Mouse (Mus musculus) kidney, postnatal 4 days (tissue): ENCODE data around the gene Dtd1.

Experiments
- DNase-seq, 2 experiments: peaks; one replicate each; pipeline ENCODE4 v3.0.0; 2021; ENCODE audit warnings: mixed read lengths in 2 of 2

Gene Dtd1

DNA sequence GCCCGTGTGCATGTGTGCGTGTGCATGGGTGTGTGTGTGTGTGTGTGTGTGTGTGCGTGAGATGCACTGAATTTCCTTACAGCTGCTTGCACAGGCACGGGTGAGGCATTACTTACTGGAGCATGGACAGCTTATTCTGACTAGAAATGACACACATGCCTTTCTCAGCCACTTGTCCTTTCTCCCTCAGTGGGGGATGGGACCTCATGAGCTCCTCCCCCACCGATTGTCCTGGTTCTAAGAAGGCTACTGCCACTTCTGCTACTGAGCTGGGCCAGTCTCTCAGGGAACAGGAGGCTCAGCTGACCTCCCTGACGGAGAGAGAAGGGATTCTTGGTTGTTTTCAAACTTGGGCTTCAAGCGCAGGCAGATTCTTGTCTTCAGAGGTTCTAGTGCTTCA is 40.4 kb downstream of the Dtd1 start:
- DNase-seq, result no peak

DNA sequence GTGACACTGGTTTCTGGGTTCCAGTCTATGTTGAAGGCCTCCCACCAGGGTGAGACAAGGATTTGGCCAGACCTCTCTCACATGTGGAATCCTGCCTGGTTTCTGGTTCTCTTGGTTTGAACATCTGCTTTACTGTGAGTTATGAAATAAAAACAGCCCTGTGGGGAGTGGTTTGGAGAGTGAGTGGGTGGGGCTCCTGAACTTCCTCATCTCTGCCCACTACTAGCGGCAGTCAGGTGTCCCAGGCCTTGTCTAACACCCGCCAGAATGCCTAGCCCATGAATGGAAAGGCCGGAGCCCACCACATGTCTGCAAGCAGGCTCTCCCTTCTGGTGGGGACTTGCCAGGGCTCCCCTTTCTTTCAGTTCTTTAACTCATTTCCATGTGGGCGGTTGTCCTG is 42.3 kb downstream of the Dtd1 start:
- no peak for DNase-seq

DNA sequence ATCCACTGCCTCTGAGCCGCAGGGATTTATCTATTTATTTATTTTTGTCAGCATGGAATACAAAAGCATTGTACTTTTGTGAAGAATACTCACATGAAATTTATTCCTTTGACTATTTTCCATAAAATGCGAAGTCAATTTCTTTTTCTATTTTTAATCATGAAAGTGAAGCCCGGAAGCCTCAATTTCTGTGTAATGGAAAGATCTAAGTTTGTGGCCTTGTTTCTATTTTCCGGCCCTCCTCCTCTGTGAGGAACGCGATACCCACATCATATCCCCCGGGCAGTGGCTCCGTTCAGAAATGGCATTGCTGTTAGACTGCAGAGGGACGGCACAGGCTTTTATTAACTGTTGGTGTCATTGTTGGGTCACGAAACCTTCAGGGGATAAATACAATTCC is 46.7 kb downstream of the Dtd1 start:
- DNase-seq, result no peak

DNA sequence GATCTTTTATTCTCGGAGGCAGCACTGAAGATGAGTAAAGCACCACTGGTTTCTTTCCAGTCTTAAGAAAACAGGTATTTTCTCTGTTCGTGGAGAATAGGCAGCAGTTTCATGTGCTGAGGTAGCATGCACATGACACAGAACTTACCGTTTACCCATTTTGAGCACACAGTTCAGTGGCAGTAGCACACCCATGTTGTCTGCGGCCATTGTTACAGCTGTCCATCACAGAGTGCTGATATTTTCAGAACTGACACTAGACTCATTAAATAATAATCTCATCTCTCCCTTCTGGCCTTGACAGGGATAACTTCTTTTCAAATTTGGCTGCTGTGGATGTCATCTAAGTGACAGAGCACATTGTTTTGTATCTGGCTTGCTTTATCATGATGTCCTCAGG is 47.5 kb downstream of the Dtd1 start:
- no peak for DNase-seq

DNA sequence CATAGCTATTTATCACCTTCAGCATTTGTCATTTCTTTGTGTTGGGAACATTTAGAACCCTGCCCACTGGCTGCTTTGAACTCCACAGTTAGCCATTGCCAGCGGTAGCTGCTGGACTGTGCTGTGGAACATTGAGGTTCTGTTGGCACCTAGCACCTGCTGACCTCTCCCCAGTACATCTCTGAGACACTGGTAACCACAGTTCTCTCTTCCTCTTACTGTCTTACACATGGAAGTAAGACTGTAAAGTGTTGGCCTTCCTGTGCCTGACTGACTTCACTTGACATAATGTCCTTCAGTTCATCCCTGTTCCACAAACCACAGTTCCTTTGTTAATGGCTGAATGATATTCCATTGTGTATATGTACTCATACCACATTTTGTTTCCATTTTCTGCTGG is 50.3 kb downstream of the Dtd1 start:
- DNase-seq, result no peak

DNA sequence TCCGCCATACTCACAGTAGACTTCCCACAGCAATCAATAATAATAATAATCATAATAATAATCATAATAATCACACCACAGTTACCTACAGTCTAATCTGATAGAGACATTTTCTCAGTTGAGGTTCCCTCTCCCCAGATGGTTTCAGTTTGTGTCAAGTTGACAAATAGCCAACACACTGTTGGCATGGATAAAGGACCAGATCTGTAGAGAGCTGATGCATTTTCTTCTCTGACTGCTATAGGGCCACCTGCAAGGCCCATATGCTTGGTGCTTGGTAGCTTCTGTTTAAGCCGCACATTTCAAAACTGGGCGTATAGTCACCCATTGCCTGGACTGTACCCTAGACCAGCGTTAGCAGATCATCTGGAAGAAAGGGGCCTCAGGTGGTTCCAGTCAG is 53.1 kb downstream of the Dtd1 start:
- DNase-seq, result no peak

DNA sequence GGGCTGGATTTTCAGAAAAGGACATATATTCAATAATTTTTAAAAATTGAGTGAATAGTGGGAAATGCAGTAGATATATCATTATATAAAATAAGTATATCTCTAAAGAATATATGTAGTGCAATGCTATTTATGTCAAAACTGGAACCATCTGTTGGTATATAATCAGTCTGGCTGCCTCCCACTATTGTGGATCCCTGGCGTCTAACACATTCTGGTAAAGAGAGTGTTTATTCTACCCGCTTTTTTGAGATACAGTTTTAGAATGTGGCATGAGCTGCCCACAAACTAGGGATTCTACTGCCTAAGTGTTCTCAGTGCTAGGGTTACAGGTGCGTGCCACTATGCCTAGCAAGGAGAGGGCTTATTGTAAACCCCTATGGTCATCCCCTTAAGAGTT is 55.6 kb downstream of the Dtd1 start:
- no peak for DNase-seq

DNA sequence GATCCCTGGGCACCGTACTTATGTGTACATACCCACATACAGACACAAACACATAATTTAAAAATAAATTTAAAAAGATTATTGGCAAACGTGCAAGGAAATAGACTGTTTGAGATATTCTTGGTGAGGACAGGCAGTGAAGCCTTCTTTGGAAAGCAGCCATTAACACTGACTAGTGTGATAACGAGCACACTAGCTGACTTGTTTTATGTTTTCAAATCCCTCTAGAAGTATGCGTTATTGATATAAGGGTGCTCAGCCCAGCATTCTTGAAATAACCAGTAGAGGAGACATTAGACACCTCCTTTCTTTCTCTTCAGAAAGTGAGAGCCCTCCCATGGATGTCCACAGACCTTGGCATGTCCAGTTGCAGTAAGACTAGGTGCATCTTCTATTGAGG is 68.8 kb downstream of the Dtd1 start:
- no peak for DNase-seq

DNA sequence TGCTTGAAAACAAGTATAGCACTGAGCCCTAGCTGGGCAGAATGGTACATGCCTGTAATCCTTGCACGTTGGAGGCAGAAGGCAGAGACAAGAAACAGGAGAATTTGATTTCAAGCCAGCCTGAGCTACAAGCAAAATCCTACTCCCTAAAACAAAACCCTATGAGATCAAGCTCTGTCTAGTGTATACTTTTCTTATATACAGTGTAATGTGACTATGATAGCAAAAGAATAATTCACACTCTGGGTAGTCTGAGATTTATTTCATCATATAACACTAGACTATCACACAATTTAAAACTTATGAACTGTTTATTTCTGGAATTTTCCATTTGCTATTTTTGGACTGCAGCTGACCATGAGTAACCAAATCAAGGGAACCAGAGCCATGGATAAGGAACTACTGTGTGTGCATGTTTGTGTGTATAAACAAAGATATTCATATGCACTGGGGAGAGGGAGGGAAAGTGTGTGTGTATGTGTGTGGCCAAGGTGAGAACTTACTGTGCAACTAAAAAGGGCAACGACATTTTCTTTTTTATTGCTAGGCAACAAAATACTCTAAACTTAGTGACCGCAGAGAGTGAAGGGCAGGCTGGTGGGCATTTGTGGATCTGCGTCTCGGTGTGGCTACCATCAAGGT is 70.7 kb downstream of the Dtd1 start:
- DNase-seq, result no peak

DNA sequence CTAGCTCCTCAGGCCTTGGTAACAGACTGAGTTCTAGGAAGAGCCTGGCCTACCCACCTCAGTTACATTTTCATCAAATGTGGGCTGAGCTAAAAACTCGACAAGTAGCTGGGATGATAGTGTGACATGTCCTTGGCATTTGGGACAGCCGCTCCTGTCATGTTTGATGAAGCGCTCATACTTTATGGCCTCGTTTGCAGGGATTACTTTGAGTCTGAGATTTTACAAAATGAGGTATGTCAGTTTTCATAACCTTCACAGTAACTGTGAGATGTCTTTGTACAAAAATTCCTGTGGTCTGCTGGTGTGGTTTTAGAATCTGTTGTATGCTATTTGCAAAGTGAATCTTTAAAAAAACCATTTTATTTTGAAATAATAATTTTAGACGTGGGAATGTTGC is 72.7 kb downstream of the Dtd1 start:
- no peak for DNase-seq

DNA sequence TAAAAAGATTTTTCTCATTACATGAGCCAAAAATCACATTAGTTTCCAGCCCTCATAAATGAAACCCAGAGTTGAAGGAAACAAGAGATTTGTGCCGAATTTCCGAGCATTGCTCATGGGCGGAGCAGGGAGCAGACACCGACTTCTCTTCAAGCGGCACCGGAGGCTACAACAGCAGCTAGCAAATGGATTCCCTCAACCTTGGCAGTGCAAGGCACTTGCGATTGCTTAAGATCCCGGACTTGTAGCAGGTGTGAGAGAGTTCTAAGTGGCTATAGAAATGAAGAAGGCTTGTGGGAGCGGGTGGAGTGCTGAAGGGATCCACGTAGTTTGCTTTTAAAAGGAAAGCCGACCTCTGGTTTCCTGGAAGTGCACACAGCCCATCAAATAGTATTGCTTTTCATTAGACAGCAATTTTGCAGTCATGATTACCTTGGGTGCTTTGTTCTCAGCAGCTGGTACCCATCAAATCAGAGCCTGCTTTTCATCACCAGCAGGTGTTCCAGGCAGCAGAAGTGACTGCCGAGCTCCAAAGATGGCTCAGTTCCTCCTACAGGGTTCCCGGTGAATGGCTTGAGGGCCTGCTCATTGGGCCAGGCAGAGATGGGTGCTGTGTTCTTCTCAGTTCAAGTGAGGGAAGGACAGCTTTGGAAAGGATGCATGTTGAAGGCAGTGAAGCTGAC is 77.0 kb downstream of the Dtd1 start:
- peak; percentile 15 to 37 for DNase-seq

DNA sequence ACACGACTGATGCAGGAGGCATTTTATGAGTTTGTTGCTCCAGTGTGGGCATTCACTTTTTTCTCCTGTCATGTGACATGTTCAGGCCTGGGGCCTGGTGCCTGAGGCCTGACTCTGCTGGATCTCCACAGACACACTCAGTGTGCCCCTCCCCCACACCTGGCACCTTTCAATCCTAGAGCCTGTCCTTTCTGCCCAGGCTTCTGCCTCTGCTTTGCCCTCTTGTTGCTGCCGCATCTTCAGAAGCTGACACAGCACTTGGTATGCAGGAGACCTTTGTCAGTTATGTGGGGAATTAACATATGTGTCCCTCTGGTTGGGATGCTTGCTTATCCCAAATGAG is 77.5 kb downstream of the Dtd1 start:
- no peak for DNase-seq

DNA sequence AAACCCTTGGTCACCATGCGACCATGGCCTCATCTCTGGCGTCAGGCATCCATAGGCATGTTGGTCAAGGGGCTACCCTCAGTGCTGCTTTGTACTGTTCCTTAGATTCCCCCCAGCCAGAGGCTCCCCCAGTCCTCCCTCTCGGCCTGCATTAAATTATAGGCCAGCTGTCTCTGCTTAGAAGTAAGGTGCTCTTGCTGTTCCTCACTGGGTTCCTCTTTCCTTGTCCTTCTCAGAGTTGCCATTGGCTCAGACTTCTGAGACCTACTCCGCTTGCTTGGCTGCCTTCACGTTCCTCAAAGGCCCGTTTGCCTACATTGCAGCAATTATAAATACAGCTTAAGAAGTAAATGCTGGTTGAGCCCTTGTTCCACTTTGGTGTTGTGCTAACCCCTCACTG is 79.1 kb downstream of the Dtd1 start:
- DNase-seq, result no peak

DNA sequence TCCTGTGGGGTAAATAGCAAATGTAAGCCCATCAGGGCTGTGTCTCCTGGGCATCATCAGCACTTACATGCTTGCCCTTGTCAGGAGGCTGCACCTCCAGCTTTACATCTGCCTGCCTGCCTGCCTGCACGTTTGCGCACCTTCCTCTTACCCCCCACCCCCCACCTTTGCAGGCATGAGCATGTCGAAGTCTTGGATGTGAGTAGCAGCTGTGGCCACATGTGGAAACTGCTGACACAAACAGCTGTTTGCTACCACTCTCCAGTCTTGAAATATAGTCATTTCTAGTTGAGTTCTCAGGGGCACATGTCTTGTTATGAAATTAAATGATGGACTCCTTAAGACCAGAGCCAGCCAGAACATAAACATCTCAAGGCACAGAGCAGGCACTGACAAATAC is 79.7 kb downstream of the Dtd1 start:
- DNase-seq, result no peak

DNA sequence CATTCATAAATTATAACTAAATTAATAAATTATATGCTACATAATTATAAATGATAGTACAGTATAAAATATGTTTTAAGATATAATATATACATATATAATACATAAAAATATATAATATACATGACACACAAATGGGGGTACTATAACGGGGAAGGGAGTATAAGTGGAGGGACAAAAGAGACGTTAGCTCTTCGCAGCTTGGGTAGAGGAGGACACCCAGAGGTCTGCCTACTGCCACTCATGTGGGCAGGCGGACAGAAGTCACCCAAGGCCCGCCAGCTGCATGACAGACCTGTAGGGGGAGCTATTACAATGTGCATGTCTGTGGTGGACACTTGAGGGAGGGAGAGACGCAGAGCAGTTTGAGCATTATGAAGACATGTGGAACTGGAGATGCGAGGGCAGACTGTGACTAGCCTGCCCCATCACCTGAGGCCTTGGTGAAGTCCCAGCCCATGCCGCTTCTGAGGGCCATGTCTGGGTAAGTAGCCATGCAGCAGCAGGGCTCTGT is 92.6 kb downstream of the Dtd1 start:
- peak in 1 of 2 experiments; percentile 18 for DNase-seq

DNA sequence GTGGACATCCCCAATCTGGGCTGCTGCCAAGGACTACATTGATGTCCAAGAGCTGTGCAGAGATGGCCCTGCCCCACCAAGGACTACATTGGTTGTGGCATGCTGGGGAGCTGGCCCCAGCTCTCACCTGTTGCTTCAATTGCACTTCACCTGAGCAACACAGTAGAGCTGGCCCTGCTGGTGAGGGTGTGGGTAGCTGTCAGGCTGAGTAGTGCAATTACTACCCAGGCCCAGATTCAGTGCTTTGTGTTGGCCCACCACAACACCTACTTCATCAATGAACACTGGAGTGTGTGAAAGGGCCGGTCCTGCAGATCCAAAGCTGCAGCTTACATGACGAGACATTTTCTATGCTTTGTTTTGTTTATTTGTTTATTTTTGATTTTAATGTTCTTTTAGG is 93.1 kb downstream of the Dtd1 start:
- no peak for DNase-seq

DNA sequence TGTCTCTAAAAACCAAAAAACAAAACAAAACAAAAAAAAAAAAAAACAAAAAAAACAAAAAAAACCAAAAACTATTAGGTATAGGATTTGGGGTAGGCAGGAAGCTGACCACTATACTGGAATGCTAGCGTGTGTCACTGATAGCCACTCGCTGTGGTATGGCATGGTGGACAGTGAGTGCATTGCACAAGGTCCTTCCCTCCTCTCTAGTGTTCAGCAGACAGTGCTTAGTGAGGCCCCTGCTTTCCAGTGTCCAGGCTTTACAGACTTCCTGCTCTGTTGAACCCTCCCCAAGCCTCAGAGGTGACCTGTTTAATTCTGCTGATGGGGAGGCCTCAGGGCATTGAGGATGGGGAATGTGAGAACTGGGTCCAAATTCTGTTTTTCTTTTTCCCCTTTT is 95.2 kb downstream of the Dtd1 start:
- no peak for DNase-seq

DNA sequence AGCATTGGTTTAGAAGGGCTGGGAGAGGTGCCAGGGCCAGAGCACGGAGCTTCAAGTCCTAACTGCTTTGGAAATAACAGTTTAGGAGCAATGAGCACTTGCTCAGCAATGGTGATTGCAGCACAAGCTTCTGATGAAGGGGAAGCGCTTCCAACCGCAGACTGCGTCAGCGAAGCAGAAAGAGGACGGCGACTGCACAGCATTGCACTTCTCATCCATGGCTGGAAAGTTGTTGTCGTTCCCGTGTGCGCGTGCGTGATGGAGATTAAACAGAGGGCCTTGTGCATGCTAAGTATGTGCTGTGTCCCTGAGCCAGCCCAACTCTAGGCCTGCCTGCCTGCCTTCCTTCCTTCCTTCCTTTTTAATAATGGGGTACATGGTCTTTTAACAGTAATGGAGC is 98.3 kb downstream of the Dtd1 start:
- no peak for DNase-seq

DNA sequence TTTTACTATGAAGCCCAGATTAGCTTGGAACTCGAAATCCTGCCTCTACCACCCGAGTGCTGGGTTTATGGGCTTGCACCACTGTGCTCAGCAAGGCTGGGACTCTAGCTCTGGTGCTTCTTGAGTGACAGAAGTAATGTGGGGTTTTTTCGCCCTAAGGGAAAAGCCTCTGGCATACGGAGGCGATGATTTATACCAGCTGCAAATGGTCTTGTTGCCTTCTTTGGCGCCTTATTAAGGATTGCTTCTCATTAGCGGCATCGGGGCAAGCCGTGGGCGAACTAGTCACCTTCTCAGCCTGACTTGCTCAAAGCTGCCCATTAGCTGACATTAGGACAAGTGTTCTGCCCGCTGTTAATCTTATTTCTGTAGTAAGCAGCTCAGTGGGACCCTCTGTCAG is 100.9 kb downstream of the Dtd1 start:
- no peak for DNase-seq

DNA sequence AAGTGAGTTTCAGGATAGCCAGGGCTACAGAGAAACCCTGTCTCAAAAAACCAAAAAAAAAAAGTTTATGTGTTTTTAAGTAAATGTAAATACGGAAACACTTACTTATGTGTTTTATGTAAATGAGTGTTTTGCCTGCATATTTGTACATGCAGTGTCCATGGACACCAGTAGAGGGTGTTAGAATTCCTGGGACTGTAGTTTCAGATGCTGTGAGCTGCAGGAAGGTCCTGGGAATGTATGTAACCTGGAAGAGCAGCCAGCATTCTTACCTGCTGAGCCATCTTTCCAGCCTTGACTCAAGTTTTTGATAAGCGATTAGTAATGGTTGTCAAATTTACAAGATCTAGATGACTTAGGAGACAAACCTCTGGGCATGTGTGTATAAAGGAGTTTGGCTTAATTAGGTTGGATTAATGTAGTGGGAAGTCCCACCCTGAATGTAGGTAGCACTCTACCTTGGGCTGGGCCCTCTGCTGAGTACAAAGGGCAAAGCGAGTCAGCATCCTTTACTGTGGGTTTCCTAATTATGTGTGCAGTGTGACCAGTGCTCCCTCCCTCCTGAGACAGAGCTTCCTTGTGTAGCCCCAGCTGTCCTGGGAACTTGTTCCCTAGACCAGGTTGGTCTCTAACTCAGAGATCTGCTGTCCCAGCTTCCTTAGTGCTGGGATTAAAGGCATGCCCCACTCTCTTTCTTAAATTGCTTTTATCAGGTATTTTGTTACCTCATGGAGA is 101.9 kb downstream of the Dtd1 start:
- DNase-seq, result no peak

DNA sequence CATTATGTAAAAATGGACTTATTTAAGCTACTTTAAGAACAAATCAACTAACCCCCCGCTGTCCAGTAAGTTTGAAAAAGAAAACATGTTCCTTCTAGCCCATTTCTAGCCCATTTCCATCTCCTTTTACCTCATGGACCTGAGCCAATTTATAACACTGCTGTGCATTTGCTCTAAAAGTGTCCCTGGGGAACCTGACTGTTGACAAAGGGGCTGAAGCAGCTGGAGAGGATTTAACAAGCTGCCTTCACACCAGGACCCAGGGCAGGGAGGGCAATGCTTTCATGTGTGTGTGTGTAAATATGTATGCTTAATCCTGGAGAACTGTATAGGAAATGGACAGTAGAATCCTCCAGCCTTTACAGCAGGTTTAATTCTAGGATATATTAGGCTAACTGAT is 109.6 kb downstream of the Dtd1 start:
- peak; percentile 16 to 18 for DNase-seq

DNA sequence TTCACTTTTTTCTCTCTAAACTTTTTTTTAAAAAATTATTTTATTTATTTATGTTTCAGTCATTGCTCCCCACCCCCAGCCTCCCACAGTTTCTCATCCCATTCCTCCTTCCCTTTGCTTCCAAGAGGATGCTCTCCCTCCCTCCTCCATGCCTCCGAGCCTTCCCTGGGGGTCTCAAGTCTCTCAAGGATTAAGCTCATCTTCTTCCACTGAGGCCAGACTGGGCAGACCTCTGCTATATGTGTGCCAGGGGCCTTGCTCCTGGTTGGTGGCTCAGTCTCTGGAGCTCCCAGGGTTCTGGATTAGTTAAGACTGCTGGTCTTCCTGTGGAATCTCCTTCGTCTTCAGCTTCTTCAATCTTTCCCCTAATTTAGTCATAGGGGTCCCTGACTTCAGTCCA is 110.0 kb downstream of the Dtd1 start:
- DNase-seq, result no peak

DNA sequence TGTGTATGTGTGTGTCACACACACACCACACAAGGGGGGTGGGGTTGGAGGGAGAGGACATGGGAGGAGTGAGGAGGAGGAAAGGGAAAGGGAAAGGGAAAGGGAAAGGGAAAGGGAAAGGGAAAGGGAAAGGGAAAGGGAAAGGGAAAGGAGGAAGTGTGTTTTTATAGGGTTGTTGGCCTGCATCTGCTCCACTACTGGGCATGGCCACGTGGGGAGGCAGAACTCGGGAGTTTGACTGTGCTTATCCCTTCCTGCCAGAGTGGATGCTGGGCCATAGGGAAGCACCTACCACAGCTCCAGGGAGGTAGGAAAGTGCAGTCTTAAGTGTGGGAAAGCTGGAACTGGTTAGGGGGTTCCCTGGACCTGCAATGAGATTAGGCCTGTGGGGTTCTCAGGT is 114.9 kb downstream of the Dtd1 start:
- DNase-seq, result no peak

DNA sequence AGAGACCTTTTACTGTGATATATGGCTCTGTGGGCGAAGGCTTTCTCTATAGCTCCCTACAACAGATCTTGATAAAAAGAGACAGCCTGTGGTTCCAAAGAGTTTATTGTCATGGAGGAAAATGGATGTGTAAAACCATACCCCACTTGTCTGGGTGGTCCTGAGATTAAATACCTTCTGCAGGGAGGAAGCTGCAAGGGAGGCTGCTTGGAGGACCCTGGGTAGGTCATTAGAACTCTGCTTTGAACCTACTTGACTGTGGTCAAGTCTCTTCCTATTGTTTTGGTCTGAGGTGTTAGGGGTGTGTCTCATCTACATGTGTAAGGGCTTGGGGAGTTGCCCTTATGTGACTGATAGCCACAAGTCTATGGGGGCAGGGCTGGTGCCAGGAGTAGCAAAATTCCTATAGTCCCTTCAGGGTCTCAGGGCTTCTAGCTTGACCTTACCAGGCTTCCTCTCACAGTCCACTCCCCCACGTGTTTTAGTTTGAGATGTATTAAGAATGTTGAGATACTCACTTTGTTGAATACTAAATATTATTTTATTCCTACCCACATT is 115.6 kb downstream of the Dtd1 start:
- no peak for DNase-seq
